Mouse (Mus musculus): ENCODE data around the gene Cers3. TPM values are rescaled to one million over a fixed set of nuclear protein-coding genes. Genes with fewer than 3 reads are reported as not detected.

Cers3 gene
- total RNA-seq, 2 experiments from 2014 or later = 0.21 to 0.48 TPM

GRCm38 (mm10) chr7:66871940-66872511 lies 128.7 kb downstream of the Cers3 start:
- no peak for DNase-seq (ENCODE audit: low spot score in 2 of 2)
- intact Hi-C loops (cut with DNase I) = no loop called here

DNA sequence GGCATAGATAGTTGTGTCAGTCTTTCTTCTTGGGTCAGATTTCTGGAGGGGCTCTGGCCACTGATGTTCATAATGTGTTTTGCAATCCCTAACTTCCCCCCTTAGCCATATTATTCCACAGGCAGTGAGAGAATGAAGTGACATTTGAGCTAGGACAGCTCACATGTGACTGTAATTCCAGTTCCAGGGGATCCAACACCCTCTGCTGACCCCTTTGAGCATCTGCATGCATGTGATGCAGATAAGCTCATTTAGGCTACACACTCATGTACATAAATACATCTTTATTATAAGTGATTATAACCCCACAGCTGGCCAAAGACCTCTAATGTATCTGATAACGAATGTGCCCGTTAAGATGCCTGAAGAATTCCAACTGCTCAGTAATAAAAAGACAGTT lies 129.9 kb downstream of the Cers3 start:
- intact Hi-C loops (cut with DNase I) = no loop called here
- DNase-seq (ENCODE audit: low spot score in 2 of 2) = no peak

Other genes starting within 250 kb of the Cers3 start
- gene Asb7, start 53.9 kb upstream of the Cers3 start, total RNA-seq (2021) = 10 to 100 TPM; 20.3 to 24.3 TPM
- gene Lins1, start 53.6 kb upstream of the Cers3 start, total RNA-seq (2021) = 1 to 10 TPM; 8.3 to 8.5 TPM
- 10 to 100 TPM; 10.0 to 10.9 TPM for gene Adamts17, start 96.2 kb downstream of the Cers3 start, total RNA-seq (2021)